Mouse (Mus musculus): ENCODE data around the gene Nr1d1.

GRCm38 (mm10) chr11:98751221-98751782 lies 23.8 kb downstream of the Nr1d1 start:
- TF ChIP-seq CTCF (IDR thresholded peaks at IDR 0.05; ENCODE audit: extremely low read depth, insufficient read length, insufficient replicate concordance, low read depth, low read length): no peak
- no peak for TF ChIP-seq POLR2A (IDR thresholded peaks at IDR 0.05; ENCODE audit: low read depth, low read length)
